Mouse (Mus musculus): ENCODE data around the gene Cracr2b.

Cracr2b gene

GRCm38 (mm10) chr7:141484186-141485120 lies 23.6 kb downstream of the Cracr2b start:
- DNase-seq (ENCODE audit: low read depth in 2 of 2, low spot score in 2 of 2) = no peak

- no peak for DNase-seq (ENCODE audit: low read depth in 2 of 2, low spot score in 2 of 2)
These were observed 24.3 kb downstream of the Cracr2b start for GRCm38 (mm10) chr7:141485186-141485585.

DNA sequence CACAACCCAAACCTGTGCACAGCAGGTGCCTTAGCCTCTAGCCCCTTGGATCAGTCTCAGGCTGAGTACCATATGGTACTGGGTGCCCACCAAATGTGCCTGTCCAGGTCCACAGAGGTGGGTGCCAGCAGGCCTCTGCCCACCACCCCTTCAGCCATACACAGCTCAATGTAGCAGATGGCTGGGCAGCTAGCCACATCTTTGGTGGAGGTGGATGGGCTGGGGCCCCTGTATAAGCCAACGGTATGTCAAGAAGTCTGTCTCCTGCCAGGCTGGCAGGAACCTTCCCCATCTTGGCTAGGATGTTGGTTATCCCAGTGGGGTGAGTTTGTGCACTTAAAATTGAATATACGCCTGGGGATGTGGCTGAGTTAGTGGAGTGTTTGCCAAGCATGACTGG lies 24.7 kb downstream of the Cracr2b start:
- DNase-seq (ENCODE audit: low read depth in 2 of 2, low spot score in 2 of 2) = no peak

DNA sequence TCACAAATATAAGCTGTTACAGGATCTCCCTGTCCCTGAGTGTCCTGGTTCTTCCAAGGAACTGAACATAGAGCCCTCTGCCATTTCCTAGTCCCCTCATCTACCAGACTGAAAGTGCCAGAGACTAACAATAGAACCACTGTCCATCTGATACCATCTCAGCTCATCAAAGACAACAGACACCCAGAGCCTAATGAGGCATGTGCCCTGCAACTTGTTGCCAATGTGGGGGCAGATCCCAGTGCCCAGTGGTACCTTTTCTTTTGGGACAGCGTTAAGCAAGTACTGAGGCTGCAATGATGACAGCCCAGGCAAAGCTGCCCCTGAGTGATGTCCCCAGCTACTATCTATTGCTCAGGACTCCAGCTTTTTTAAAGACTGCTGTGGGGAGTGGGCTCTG lies 25.3 kb downstream of the Cracr2b start:
- no peak for DNase-seq (ENCODE audit: low read depth in 2 of 2, low spot score in 2 of 2)

DNA sequence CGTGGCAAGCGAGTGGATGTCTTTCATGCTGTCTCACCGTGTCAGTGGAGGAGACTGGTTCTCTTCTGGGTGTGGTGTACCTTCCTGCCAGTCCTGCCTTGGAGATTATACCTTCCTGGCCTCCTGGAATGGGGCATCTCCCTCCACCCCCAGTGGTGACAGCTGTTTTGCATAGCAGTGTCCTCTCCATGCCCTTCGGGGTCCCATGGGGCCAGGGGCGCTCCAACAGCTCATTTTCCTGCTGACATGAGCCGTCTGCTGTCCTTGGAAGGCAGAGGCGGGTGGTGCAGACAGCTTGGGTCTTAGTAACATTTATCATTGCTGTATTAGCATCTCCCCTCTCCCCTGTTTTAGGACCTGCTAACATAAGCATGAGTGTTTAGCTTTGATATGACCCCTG lies 26.2 kb downstream of the Cracr2b start:
- no peak for DNase-seq (ENCODE audit: low read depth in 2 of 2, low spot score in 2 of 2)

- no peak for DNase-seq (ENCODE audit: low read depth in 2 of 2, low spot score in 2 of 2)
These were observed 30.3 kb downstream of the Cracr2b start for GRCm38 (mm10) chr7:141491151-141491550.

DNA sequence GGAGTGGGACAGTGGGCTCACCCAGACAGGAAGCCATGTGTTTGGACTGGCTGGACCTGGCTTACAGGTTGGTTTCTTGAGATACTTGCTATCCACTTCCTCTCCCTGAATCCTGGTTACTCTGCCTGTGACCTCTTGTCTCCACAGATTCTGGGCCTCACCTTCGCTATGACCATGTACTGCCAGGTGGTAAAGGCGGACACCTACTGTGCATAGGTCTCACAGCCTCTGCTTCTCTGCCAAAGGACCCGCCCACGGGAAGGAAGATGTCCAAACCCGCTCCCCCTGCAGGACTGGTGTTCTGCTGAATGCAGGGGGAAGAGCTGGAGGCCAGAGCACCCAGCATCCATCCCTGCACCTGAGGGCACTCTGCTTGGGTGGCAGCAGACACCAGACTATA lies 31.8 kb downstream of the Cracr2b start:
- DNase-seq (ENCODE audit: low read depth in 2 of 2, low spot score in 2 of 2) = no peak

- no peak for DNase-seq (ENCODE audit: low read depth in 2 of 2, low spot score in 2 of 2)
These were observed 32.8 kb downstream of the Cracr2b start for GRCm38 (mm10) chr7:141493729-141494128.

- no peak for DNase-seq (ENCODE audit: low read depth in 2 of 2, low spot score in 2 of 2)
These were observed 34.5 kb downstream of the Cracr2b start for GRCm38 (mm10) chr7:141495379-141495778.

- DNase-seq (ENCODE audit: low read depth in 2 of 2, low spot score in 2 of 2) = no peak
These were observed 35.0 kb downstream of the Cracr2b start for GRCm38 (mm10) chr7:141495940-141496339.

- no peak for DNase-seq (ENCODE audit: low read depth in 2 of 2, low spot score in 2 of 2)
These were observed 36.7 kb downstream of the Cracr2b start for GRCm38 (mm10) chr7:141497600-141497999.

GRCm38 (mm10) chr7:141501820-141502555 lies 41.1 kb downstream of the Cracr2b start:
- DNase-seq (ENCODE audit: low read depth in 2 of 2, low spot score in 2 of 2) = no peak

GRCm38 (mm10) chr7:141502556-141502905 lies 41.6 kb downstream of the Cracr2b start:
- no peak for DNase-seq (ENCODE audit: low read depth in 2 of 2, low spot score in 2 of 2)

- no peak for DNase-seq (ENCODE audit: low read depth in 2 of 2, low spot score in 2 of 2)
These were observed 45.4 kb downstream of the Cracr2b start for GRCm38 (mm10) chr7:141506278-141506677.

GRCm38 (mm10) chr7:141508160-141508559 lies 47.3 kb downstream of the Cracr2b start:
- no peak for DNase-seq (ENCODE audit: low read depth in 2 of 2, low spot score in 2 of 2)

DNA sequence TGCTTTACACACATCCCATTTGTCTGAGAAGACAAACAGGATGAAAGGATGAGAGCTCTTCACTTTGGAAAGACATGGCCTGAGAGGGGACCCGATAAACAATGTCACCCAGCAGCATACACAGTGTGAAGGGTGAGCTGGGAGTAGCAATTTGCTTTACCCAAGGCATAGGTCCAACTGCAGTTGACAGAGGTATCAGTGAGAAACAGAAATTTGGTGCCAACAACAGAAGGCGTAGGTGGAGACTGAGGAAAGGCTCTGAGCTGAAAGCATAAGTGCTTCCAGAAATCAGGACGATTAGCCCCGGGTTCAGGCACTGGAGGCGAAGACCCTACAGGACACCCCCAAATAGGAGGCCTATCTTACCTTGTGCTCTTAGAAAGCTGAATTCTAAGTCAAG lies 49.3 kb downstream of the Cracr2b start:
- no peak for DNase-seq (ENCODE audit: low read depth in 2 of 2, low spot score in 2 of 2)

- DNase-seq (ENCODE audit: low read depth in 2 of 2, low spot score in 2 of 2) = no peak
These were observed 49.8 kb downstream of the Cracr2b start for GRCm38 (mm10) chr7:141510681-141511191.
